Mouse (Mus musculus) mature B cell (primary cell): ENCODE results near the gene Eef1g.

ENCODE experiments used
- in situ Hi-C: fragments of 300-500 bp; cut with MboI; formaldehyde crosslinking; loops from 2 replicates; pipeline ENCODE4 v1.14.3; 2019

The Eef1g gene

GRCm38 (mm10) chr19:8966590-8967372 lies at the start of gene Eef1g:
TSS of gene Eef1g (plus strand) at chr19:8967041.
- in situ Hi-C loops, result no loop called here

DNA sequence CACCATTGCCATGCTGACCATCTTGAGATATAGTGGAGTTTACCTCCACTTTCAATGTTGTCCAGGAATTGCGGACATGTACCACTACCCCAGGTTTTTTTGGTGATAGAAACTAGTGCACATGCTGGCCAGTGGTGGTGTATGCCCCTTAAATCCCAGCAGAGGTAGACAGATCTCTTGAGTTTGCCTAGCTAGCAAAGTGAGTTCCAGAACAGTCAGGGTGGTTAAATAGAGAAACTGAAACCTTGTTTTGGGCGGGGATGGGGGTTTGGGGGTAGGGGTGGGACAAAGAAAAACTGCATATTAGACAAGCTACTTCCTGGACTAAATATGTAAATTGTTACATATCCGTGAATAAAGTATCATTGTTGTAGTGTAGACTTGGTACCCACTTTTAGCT lies 47.8 kb upstream of the Eef1g start:
- in situ Hi-C loops, result no loop called here

GRCm38 (mm10) chr19:8919684-8920072 lies 47.2 kb upstream of the Eef1g start:
- in situ Hi-C loops, result no loop called here

- in situ Hi-C loops, result no loop called here
These were observed 46.6 kb upstream of the Eef1g start, which contains the start of gene B3gat3 for GRCm38 (mm10) chr19:8920073-8920736. TSS of gene B3gat3 (plus strand) at chr19:8920374.

GRCm38 (mm10) chr19:8920836-8921291 lies 46.0 kb upstream of the Eef1g start:
- in situ Hi-C loops, result no loop called here

DNA sequence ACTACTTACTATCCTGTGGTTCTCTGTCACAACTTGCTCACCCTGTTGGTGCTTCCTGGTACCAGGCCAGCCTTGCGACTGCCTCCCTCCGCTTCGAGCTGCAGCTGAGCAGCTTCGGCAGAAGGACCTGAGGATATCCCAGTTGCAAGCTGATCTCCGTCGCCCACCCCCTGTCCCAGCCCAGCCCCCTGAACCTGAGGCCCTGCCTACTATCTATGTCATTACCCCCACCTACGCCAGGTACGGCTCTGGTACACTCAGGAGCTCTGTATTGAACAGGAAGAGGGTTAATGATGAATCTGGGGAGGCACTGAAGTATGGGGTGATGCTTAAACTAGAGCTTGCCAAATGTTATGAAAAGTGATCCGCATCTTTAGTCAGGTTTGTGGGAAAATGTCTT lies 45.1 kb upstream of the Eef1g start:
- in situ Hi-C loops, result no loop called here

DNA sequence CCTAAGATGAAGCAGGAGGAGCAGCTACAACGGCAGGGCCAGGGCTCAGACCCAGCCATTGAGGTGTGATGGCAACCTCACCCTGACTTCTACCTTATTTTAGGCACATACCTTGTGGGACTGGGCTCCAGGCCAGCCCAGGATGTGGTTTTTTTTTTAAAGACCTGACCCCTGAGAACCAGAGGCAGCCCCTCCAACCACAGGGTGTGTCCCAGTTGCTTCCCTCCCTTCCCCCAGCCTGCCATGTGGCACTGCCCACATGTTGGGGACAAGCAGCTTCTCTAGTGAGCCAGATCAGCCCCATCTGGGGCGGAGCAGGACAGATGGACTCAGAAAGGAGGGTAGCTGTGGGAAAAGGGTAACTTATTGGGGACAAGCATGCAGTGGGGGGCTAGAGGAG lies 40.1 kb upstream of the Eef1g start:
- in situ Hi-C loops, result no loop called here

DNA sequence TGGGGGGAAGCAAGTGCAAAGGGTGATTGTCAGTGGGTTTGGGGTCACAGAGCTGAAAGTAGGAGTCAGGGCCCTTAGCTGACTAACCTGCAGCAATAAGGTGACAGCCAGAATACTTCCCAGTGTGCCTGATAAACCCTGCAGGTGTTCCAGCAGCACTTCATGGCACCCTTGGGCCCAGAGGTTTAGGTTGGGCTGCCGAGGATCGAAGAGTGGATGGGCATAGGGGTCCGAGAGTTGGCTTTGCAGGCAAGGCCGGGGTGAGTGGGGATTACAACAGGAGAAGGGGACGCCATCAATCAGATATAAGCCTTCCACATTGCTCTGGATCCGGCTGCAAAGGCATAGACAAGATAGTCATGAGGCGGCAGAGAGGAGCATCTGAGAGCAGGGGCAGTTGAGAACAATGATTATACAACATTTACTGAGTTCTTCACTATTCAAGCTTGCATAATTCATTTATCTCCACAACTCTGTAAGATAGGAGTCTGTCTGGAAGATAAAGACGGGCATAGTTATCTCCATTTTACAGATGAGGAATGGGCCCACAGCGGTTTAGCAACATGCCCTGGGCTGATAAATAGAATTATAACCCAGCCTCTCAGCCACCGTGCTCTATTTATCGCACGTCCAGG lies 38.8 kb upstream of the Eef1g start:
- in situ Hi-C loops, result no loop called here

- in situ Hi-C loops, result no loop called here
These were observed 38.1 kb upstream of the Eef1g start for GRCm38 (mm10) chr19:8928689-8929223.

DNA sequence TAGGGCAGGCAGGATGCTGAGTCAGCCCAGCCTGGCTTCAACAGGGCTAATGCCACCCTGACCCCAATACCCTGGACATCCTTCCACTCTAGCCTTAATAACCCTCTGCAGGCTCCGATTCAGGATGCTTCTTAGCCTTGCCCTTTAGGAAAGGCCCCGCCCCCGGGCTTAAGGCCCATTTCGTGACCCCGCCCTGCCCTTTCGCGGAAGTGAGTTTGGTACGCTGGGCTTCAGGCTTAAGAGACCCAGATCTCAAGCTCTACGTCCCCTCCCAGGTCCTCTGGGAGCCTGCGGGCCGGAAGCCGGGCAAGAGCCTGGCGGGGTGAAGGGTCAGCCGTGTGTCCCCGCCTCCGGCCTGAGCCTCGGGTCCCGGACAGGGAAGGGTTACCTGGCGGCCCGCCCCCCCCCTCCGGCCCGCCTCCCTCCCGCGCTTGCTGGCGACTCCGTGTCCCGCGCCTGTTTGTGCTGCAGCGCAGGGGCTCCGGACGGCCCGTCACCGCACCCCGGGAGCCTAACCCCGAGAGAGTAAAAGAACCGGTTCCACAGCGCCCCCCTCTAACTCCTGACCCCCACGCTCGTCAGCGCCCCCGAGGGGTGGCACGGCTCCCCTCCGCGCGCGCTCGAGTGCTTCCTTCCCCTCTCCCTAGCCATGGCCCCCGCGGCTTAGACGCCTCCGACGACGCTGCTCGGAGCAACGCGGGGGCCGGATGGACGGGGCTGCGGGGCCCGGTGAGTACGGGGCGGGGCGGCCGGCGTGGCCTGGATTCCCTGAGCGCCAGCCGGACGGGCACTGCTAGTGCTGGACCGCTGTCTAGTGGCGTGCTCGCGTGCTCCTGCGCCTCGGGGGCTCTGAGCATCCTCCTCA lies 37.4 kb upstream of the Eef1g start, which contains the start of the genes Rom1 and Eml3:
TSS of gene Rom1 (minus strand) at position 133 of the 865 bp plus-strand sequence.
TSS of gene Eml3 (plus strand) at position 329 of the 865 bp plus-strand sequence.
- in situ Hi-C loops, result no loop called here

GRCm38 (mm10) chr19:8930117-8930516 lies 36.7 kb upstream of the Eef1g start:
- in situ Hi-C loops, result no loop called here

GRCm38 (mm10) chr19:8930771-8931170 lies 36.1 kb upstream of the Eef1g start:
- in situ Hi-C loops, result no loop called here

- in situ Hi-C loops, result no loop called here
These were observed 30.1 kb upstream of the Eef1g start for GRCm38 (mm10) chr19:8936736-8937135.

DNA sequence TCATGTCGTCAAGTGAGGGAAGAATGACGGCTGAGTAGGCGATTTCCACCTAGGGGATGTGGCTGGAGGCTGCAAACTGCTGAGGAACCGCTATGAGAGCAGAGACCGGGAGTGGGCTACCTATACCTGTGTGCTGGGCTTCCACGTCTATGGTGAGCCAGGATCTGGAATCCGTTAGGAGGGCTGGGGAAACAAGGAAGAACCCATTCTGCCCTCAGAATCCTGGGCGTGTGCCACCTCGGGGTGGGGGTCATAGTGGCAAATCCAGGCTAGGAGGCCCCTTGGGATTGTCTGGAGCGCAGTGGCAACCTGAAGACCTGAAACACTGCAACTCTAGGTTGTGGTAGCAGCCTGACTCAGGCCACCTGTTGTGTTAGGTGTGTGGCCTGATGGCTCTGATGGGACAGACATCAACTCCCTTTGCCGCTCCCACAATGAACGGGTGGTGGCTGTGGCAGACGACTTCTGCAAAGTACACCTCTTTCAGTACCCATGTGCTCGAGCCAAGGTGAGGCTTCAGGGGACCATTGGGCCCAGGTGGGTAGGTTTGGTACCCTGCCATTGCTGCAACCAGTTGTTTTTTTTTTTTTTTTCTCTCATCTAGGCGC lies 26.2 kb upstream of the Eef1g start:
- in situ Hi-C loops, result no loop called here

DNA sequence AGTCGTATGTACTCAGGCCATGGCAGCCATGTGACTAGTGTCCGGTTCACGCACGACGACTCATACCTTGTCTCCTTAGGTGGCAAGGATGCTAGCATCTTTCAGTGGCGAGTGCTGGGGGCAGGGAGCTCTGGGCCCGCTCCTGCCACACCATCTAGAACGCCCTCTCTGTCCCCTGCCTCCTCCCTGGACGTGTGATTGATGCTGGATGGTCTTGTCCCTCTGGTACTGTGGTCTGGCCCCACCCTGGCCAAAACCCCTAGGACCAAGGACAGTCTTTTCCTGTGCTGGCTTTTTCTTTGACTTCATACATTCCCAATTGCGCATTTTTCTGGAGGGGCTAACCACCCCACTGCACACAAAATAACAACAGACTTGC lies 25.7 kb upstream of the Eef1g start:
- in situ Hi-C loops, result no loop called here

DNA sequence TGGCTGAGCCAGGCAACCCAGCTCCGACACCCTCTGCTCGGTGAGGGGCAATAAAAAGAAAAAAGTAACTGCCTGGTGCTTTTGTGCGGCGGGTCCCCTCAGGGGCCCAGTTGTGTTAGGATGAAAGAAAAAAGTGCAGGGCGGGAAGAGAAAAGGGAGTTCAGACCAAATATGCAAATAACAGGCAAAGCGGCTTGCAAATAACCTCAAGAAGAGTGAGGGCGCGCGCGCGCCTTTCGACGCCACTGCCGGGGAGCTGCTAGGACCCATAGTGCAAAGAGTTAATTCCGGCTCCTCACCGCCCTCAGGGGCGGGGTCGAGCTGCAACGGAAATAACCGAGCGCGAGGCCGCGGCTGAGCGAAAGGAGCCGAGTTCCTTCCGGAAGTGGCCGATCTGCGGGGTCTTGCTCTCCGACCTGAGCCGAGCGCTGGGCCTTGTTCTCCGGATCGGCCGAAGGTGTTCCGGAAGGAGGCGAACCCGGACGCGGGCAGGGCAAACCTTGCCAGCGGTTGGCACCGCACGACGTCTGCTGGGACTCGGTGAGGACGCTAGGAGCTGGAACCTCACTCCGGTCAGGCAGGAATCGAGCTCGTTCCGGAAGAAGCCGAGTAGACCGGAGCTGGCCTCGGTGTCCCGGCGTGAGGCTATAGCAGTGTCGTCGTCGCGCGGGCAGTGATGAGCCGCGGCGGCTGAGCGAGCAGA lies 25.2 kb upstream of the Eef1g start, which contains the start of gene Mta2:
TSS of gene Mta2 (plus strand) at position 361 of the 703 bp plus-strand sequence.
- in situ Hi-C loops, result no loop called here

DNA sequence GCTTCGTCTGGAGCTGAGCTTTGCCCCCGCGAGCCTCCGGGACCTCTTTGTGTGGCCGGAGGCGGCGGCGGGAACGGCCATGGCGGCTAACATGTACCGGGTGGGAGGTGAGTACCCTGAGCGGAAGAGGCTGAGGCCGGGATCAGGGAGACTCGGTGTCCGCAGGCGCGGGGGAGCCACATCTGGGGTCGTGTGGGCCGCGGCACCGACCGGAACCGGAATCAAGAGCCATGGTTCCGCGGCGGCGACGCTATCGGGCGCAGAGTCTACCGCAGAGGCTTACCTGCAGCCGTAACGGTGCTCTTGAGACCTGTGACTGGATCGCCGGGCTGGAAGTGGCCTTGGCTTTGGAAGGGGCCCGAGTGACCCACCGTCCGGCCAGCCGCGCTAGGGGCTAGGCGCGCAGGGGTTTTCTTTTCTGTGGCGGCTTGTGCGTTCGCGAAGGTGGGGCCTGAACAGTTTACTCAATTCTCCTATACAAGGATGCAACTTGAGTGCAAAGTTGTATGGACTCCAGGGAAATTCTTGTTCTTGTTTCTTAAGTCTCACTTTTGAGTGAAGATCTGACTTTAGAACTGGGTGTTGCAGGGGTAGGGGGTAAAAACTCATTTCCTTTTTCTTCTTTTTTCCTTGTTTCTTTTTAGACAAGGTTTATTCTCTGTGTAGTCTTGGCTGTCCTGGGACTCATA lies 24.4 kb upstream of the Eef1g start:
- in situ Hi-C loops, result no loop called here

DNA sequence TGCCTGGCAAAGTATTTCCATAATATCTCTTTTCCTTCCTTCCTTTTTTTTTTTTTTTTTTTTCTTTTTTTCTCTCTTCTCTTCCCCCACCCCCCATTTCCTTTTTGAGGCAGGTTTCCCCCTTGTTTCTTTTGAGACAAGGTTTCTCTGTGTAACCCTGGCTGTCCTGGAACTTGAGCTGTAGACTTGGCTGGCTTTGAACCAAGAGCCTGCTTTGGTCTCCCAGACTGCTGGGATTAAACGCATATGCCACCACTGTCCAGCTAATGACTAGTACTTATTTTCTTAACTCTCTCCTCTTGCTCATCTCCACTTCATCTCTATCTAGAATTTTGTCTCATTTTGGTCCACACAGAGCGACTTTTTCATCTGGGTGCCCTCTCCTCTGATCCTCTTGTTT lies 23.8 kb upstream of the Eef1g start:
- in situ Hi-C loops, result no loop called here

- in situ Hi-C loops, result no loop called here
These were observed 22.8 kb upstream of the Eef1g start for GRCm38 (mm10) chr19:8944062-8944461.

- in situ Hi-C loops, result no loop called here
These were observed 22.1 kb upstream of the Eef1g start for GRCm38 (mm10) chr19:8944750-8945149.
